Mouse (Mus musculus) C2C12 (cell line): ENCODE measurements around the gene Pip5k1c. TPM values are rescaled to one million over a fixed set of nuclear protein-coding genes. Genes with fewer than 3 reads are reported as not detected.

Source experiments
- H3K27me3 ChIP-seq: one replicate; pipeline ENCODE4 v1.6.1; 2011; ENCODE audit not compliant: control insufficient read depth, insufficient read depth, insufficient read length
- H3K36me3 ChIP-seq: one replicate; pipeline ENCODE4 v1.6.1; 2011; ENCODE audit not compliant: control insufficient read depth, insufficient read depth
- H3K4me3 ChIP-seq: one replicate; pipeline ENCODE4 v1.5.1; 2011; ENCODE audit warnings: mild to moderate bottlenecking, control low read depth; ENCODE audit not compliant: poor library complexity, insufficient read depth, severe bottlenecking
- H3K79me2 ChIP-seq: one replicate; pipeline ENCODE4 v1.6.1; 2011; ENCODE audit not compliant: control insufficient read depth, insufficient read depth
- H3K79me3 ChIP-seq: one replicate; pipeline ENCODE4 v1.6.1; 2011; ENCODE audit warnings: low read depth, control low read depth
- H3ac ChIP-seq: one replicate; pipeline ENCODE3; 2011; ENCODE audit warnings: low read depth; ENCODE audit not compliant: control insufficient read depth, insufficient read length
- CEBPB ChIP-seq: IDR thresholded peaks from one replicate; pipeline ENCODE4 v1.6.1; 2011; ENCODE audit warnings: low read depth, mild to moderate bottlenecking, control low read depth, moderate library complexity
- CTCF ChIP-seq: IDR thresholded peaks from one replicate; pipeline ENCODE4 v1.5.1; 2011; ENCODE audit not compliant: control insufficient read depth, insufficient read depth, insufficient read length
- FOSL1 ChIP-seq: IDR thresholded peaks from one replicate; pipeline ENCODE4 v1.8.0; 2011; ENCODE audit warnings: mild to moderate bottlenecking, low read length; ENCODE audit not compliant: poor library complexity, insufficient read depth, severe bottlenecking
- MAX ChIP-seq: IDR thresholded peaks from one replicate; pipeline ENCODE4 v1.6.1; 2011; ENCODE audit warnings: mild to moderate bottlenecking, control low read depth
- MYOD1 ChIP-seq: IDR thresholded peaks from one replicate; pipeline ENCODE4 v1.6.1; 2011; ENCODE audit warnings: low read depth; ENCODE audit not compliant: control insufficient read depth, insufficient read length
- MYOG ChIP-seq: IDR thresholded peaks from one replicate; pipeline ENCODE4 v1.6.1; 2011; ENCODE audit not compliant: control insufficient read depth, insufficient read length; ENCODE audit errors: extremely low read depth
- USF1 ChIP-seq: IDR thresholded peaks from one replicate; pipeline ENCODE4 v1.6.1; 2011; ENCODE audit warnings: low read depth, mild to moderate bottlenecking, control low read depth, moderate library complexity
- polyA plus RNA-seq: library from polyadenylated mRNA; unstranded; fragments of >200 nt; fragmentation: generic; extraction: Trizol; gene quantifications from one replicate; pipeline ENCODE4 v1.2.1, GENCODE M21; 2012; ENCODE audit warnings: missing spikeins

Gene Pip5k1c
- polyA plus RNA-seq, 1 experiment: 33.3 TPM

DNA sequence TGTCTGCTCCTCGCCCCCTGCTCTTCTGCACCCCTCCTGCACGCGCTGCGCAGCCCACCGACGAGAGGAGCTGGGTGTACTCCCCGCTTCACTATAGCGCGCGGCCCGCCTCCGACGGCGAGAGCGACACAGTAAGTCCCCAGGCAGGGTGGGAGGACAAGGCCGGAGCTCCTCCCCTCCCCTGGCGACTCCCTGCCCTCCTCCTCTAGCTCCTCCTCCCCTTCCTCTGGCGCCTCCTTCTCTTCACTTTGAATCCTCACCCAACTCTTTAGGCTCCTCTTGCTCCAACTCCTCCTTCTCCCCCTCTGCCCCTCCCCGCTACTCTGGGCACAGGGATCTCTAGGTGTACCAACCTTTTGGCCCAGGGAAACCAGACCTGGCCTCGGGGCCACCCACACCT lies 24.5 kb downstream of the Pip5k1c start:
- peaks cover 13% of the 10 kb centered on the region for H3K79me2 ChIP-seq
- TF ChIP-seq CEBPB: no peak
- TF ChIP-seq MAX: no peak
- TF ChIP-seq MYOG: no peak
- no peak for TF ChIP-seq FOSL1
- TF ChIP-seq MYOD1: no peak
- TF ChIP-seq CTCF: no peak
- TF ChIP-seq USF1: no peak
- H3K36me3 ChIP-seq: peaks cover 33% of the 10 kb centered on the region
- H3ac ChIP-seq: no peak overlapping the region
- no peaks in the 10 kb centered on the region for H3K27me3 ChIP-seq
- peaks cover 11% of the 10 kb centered on the region for H3K79me3 ChIP-seq
- no peak overlapping the region for H3K4me3 ChIP-seq

DNA sequence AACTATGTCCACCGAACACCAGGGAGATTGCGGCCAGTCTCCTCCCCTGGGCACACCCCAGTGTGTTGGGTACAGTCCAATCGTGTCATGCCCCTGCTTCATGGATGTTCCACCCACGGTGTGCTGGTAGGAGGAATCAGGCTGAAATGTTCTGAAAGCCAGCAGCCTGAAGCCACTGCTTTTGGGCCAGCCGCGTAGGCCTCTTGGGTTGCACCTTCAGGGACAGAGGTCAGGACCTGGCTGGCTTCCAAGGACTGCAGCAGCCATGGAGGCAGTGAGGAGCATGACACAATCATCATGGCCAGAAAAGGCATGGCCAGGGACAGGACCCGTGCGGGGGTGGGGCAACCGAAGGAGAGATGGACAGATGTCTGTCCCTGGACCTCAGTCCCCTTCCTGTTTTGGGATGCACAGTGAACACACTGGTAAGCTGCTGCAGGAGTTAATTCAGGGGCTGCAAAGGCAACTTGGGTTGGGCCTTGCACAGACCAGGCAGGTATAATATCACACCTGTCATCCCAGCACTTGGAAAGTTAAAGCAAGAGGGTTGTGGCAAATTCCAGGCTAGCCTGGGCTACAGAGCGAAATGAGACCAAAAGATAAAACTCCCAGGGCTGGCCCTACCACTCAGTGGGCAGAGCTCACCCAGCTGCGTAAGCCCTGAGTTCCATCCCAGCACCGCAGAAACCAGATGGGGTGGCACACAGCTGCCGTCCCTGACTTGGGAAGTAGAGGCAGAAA lies 26.0 kb downstream of the Pip5k1c start:
- peak overlapping the region; percentile 47 for H3ac ChIP-seq
- TF ChIP-seq FOSL1: no peak
- no peak for TF ChIP-seq MYOG
- TF ChIP-seq CEBPB: no peak
- TF ChIP-seq MAX: no peak
- no peak for TF ChIP-seq USF1
- no peak for TF ChIP-seq CTCF
- TF ChIP-seq MYOD1: no peak
- H3K79me2 ChIP-seq: peaks cover 28% of the 10 kb centered on the region
- peaks cover 42% of the 10 kb centered on the region for H3K36me3 ChIP-seq
- H3K4me3 ChIP-seq: no peak overlapping the region
- H3K27me3 ChIP-seq: no peaks in the 10 kb centered on the region
- H3K79me3 ChIP-seq: peaks cover 18% of the 10 kb centered on the region

DNA sequence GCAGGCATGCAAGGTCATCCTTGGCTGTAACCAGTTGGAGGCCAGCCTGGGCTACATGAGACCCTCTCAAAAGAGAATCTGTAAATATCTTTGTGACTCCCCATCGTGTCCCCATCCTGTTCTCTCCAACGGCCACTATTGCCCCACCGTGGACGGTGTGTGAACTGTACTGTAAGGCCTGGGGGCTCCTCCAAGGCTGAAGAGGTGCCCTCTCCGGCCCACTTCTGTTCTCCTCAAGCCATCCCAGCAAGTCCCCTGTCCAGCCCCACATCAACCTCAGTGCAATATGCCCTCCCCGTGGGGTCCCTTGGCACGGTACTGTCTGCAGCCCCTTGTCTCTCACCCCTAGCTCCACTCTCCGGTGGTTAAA lies 26.6 kb downstream of the Pip5k1c start:
- Histone ChIP-seq H3K79me2 (peaks cover 30% of the 10 kb centered on the region), H3ac (peak overlapping the region; percentile 77), H3K27me3 (no peaks in the 10 kb centered on the region), H3K4me3 (peak overlapping the region; percentile 99), H3K79me3 (peaks cover 18% of the 10 kb centered on the region), H3K36me3 (peaks cover 46% of the 10 kb centered on the region)
- TF ChIP-seq CTCF (no peak), USF1 (no peak), MYOG (no peak), MYOD1 (no peak), CEBPB (no peak), FOSL1 (no peak)

DNA sequence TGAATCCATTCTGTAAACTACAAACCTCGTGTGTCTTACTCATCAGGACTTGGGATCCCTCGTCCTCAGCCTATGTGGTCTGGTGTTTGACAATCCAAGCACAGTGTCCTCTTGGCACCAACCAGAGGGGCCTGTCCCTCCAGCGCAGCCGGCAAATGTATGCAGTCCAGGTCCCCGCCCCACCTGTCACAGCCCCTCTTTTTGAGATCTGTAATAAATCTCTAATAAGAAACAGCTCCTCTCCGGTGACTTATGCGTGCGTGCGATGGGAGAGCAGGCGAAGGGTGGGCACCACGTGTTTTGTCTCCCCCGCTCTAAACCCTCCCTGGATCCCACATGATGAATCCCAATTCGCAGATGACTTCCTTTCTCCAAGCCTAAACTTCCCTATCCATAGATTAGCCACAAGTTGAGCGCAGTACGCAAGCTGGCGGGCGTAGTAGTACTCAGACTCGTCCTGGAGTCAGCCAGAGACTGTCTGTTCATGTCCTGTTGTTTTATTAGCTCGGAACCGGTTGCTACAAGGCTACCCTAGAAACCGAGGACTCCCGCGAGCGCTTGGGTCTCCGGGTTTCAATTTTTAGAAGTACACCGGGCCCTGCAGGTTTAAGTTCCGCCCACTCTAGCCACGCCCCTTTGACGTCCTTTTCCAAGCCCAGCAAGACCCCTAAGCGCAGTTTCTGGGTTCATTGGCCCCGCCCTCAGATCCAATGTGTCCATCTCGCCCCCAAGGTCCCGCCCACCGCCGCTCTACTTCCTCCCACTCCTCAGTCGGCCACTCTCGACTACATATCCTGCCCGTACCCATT lies 27.2 kb downstream of the Pip5k1c start:
- peak overlapping the region; percentile 99 for H3K4me3 ChIP-seq
- TF ChIP-seq MAX (peak; percentile 72), FOSL1 (no peak)
- peak overlapping the region; percentile 77 for H3ac ChIP-seq
- H3K36me3 ChIP-seq: peaks cover 49% of the 10 kb centered on the region
- H3K79me3 ChIP-seq: peaks cover 20% of the 10 kb centered on the region
- H3K27me3 ChIP-seq: no peaks in the 10 kb centered on the region
- peaks cover 30% of the 10 kb centered on the region for H3K79me2 ChIP-seq

DNA sequence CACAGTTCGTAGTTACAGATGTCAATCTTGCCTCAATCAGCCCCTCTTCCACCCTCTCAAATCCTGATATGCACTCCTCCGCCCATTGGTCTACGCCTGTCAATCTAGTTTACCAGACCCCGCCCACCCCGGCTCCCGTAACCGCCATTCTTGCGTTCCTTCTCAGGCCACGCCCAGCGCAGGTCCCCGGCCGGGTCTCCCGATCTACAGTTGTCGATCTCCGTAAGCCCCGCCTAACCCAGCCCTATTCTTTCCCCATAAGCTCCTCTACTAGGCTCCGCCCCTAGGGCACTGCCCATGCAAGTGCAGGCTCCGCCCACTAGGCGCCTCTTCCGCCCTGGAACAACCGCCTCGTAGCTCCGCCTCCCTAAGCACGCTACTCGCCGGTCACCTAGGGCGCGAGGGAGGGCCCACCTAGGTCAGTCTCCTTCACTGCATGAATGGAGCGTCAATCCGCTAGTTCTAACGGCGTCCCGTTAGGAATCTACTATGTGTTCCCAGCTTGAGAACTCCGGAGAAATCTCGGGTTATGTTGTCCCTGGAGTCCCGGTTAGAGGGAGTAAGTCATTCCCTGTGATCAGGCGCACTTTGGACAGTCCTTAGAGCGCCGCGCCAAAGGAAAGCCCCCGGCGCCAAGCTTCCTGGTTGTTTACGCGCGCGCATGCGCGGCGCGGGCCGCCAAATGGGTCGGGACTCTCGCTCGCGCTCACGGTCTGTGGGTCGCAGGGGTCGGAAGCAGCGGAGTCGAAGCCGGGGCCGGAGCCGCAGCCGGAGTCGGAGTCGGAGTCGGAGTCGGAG lies 28.0 kb downstream of the Pip5k1c start, which contains the start of gene Cactin:
Gene Cactin (plus strand): TSS at position 554 of the 798 bp plus-strand sequence.
- Histone ChIP-seq H3ac (peak within 1 kb of the TSS; percentile 99), H3K27me3 (no peaks in the 10 kb centered on the region), H3K36me3 (peaks cover 51% of the 10 kb centered on the region), H3K79me3 (peaks cover 20% of the 10 kb centered on the region), H3K4me3 (peak within 1 kb of the TSS; percentile 99), H3K79me2 (peaks cover 30% of the 10 kb centered on the region)
- TF ChIP-seq MAX: peak; percentile 100
- no peak for TF ChIP-seq MYOG
